ENCODE assay signal across 37 mouse cellular contexts in genomic region chr5:113195451-113195850, GRCm38 (mm10). TPM values are rescaled to one million over a fixed set of nuclear protein-coding genes. Genes with fewer than 3 reads are reported as not detected.
A peak's percentile ranks its signal among the peaks of the same experiment; 100 is the strongest.
DNase-seq lines count a peak whose midpoint lies in the region; ATAC-seq and TF ChIP-seq lines count a peak whose summit lies in the region.
"Had no signal": no experiment of that assay in that cellular context is flagged by ENCODE, and none has a peak within 500 bp of the region (broad histone marks: within the 10 kb centered on the region; RNA-seq: fewer than 3 reads in every experiment).

No protein-coding gene starts in this region.

- DNase-seq in forebrain, postnatal 0 days = peak; percentile 83
- no peak for DNase-seq in forebrain, embryonic 11.5 days (ENCODE audit: low spot score)
- peak; percentile 32 to 34 for DNase-seq in left cerebral cortex, adult 18-20 months (ENCODE audit: low spot score in 2 of 2)
- no peak for DNase-seq in left cerebral cortex, postnatal 4 days
- peak; percentile 67 to 82 for DNase-seq in right cerebral cortex, postnatal 10 days (ENCODE audit: low spot score in 2 of 2)
- DNase-seq in right cerebral cortex, postnatal 25 days = no peak
- DNase-seq in cerebellum, adult 9-11 months = no peak
- DNase-seq: B cell, adult 2 months; cerebellum, adult 9-10 months; gastrocnemius, postnatal 10 days; heart, adult 11 months; heart, postnatal 10 days; kidney, adult 8-10 months; kidney, postnatal 10 days; liver; lung, postnatal 4 days; retina, postnatal 1 day had no signal

- no peaks in the 10 kb centered on the region for H3K9me3 ChIP-seq in forebrain, postnatal 0 days (ENCODE audit: low read length)
- no peaks in the 10 kb centered on the region for H3K9me3 ChIP-seq in forebrain, embryonic 11.5 days (ENCODE audit: control insufficient read depth, low read length)
- H3K9me3 ChIP-seq: heart, embryonic 12.5 days; hindbrain, embryonic 10.5 days; intestine, embryonic 15.5 days; liver, embryonic 15.5 days; lung, embryonic 15.5 days; midbrain, embryonic 15.5 days; neural tube, embryonic 13.5 days had no signal

- WGBS in forebrain, postnatal 0 days = 48% methylated on average over 12 of the region's 12 CpGs
- WGBS in forebrain, embryonic 11.5 days = 92% methylated on average over 12 of the region's 12 CpGs

- H3K36me3 ChIP-seq in forebrain, postnatal 0 days (ENCODE audit: insufficient read depth) = no peaks in the 10 kb centered on the region
- no peaks in the 10 kb centered on the region for H3K36me3 ChIP-seq in forebrain, embryonic 11.5 days (ENCODE audit: control insufficient read depth, insufficient read depth, low read length)
- H3K36me3 ChIP-seq: G1E; heart, embryonic 12.5 days; intestine, embryonic 15.5 days; liver, embryonic 15.5 days; lung, embryonic 15.5 days; midbrain, embryonic 15.5 days; neural tube, embryonic 13.5 days had no signal

- TF ChIP-seq CTCF in forebrain, postnatal 0 days (IDR thresholded peaks at IDR 0.05; ENCODE audit: low read depth) = no peak

- intact Hi-C loops in left cerebral cortex, postnatal 4 days (cut with DNase I) = no loop called here

- H3K27ac ChIP-seq in forebrain, postnatal 0 days (ENCODE audit: low read depth, low read length) = peak overlapping the region; percentile 71
- no peak overlapping the region for H3K27ac ChIP-seq in forebrain, embryonic 11.5 days (ENCODE audit: low read depth, low read length)
- H3K27ac ChIP-seq: intestine, embryonic 15.5 days; liver, embryonic 15.5 days; midbrain, embryonic 15.5 days; neural tube, embryonic 13.5 days had no signal

- peak; percentile 69; the same call in 1 of the 2 replicates for ATAC-seq in forebrain, postnatal 0 days
- no peak for ATAC-seq in forebrain, embryonic 11.5 days (replicated peaks; ENCODE audit: low FRiP score)
- ATAC-seq: hindbrain, embryonic 16.5 days; intestine, embryonic 15.5 days; midbrain, embryonic 15.5 days; Patski had no signal

- no peak overlapping the region for H3K4me2 ChIP-seq in forebrain, postnatal 0 days (ENCODE audit: low read depth)
- H3K4me2 ChIP-seq in forebrain, embryonic 11.5 days (ENCODE audit: low read depth, low read length, severe bottlenecking) = no peak overlapping the region
- H3K4me2 ChIP-seq: heart, embryonic 12.5 days; intestine, embryonic 15.5 days; liver, embryonic 15.5 days; lung, embryonic 15.5 days; midbrain, embryonic 15.5 days; neural tube, embryonic 13.5 days had no signal

- H3K4me3 ChIP-seq in forebrain, postnatal 0 days (ENCODE audit: low read depth, low read length) = no peak overlapping the region
- H3K4me3 ChIP-seq in forebrain, embryonic 11.5 days (ENCODE audit: low read depth, low read length) = no peak overlapping the region
- H3K4me3 ChIP-seq: heart, embryonic 12.5 days; hindbrain, embryonic 10.5 days; intestine, embryonic 15.5 days; liver, embryonic 15.5 days; lung, embryonic 15.5 days; midbrain, embryonic 15.5 days; myocyte; neural tube, embryonic 13.5 days had no signal

- H3K4me1 ChIP-seq in forebrain, postnatal 0 days (ENCODE audit: insufficient read depth) = peaks cover 27% of the 10 kb centered on the region; the same call in 1 of the 2 replicates
- H3K4me1 ChIP-seq in forebrain, embryonic 11.5 days (replicated peaks; ENCODE audit: control insufficient read depth, insufficient read depth, low read length) = 0 out of 2 replicates have a peak, but pooled peaks cover 1% of the 10 kb centered on the region

- H3K9ac ChIP-seq in forebrain, postnatal 0 days = no peak overlapping the region
- no peak overlapping the region for H3K9ac ChIP-seq in forebrain, embryonic 11.5 days (ENCODE audit: low read length)
- H3K9ac ChIP-seq: heart, embryonic 12.5 days; intestine, embryonic 15.5 days; liver, embryonic 15.5 days; lung, embryonic 15.5 days; midbrain, embryonic 15.5 days; neural tube, embryonic 13.5 days had no signal

- no peaks in the 10 kb centered on the region for H3K27me3 ChIP-seq in forebrain, postnatal 0 days (ENCODE audit: insufficient read depth, low read length)
- no peaks in the 10 kb centered on the region for H3K27me3 ChIP-seq in forebrain, embryonic 11.5 days (ENCODE audit: control insufficient read depth, insufficient read depth, low read length)
- H3K27me3 ChIP-seq: intestine, embryonic 15.5 days; liver, embryonic 15.5 days; lung, embryonic 15.5 days; midbrain, embryonic 15.5 days; neural tube, embryonic 13.5 days; Patski had no signal

RNA-seq across cellular contexts. Expression of gene 2900026A02Rik, which starts 25.6 kb away (rescaled TPM):
- total RNA-seq in forebrain, postnatal 0 days (2014; rRNA removed) = 9.2 and 10.9 TPM in 2 replicates
- polyA plus RNA-seq in forebrain, postnatal 0 days (2015; fragmentation: Nextera tagmentation; extraction: Ambion mirVana) = 2.7 and 3.3 TPM in 2 replicates
- polyA plus RNA-seq in forebrain, embryonic 11.5 days (2014; fragmentation: Nextera tagmentation; extraction: Ambion mirVana) = 2.2 and 3.4 TPM in 2 replicates
- total RNA-seq in left cerebral cortex, adult 18-20 months (2021) = 10 to 100 TPM; 37.3 to 39.1 TPM
- total RNA-seq in left cerebral cortex, postnatal 4 days (2021) = 10 to 100 TPM; 40.1 to 41.4 TPM
- polyA plus RNA-seq: G1E had no signal

RNA-seq across cellular contexts. Expression of gene Tmem211, which starts 31.3 kb away (rescaled TPM):
- not detected in 2 replicates for total RNA-seq in forebrain, postnatal 0 days (2014; rRNA removed)
- not detected in 2 replicates for polyA plus RNA-seq in forebrain, postnatal 0 days (2015; fragmentation: Nextera tagmentation; extraction: Ambion mirVana)
- polyA plus RNA-seq in forebrain, embryonic 11.5 days (2014; fragmentation: Nextera tagmentation; extraction: Ambion mirVana) = 0.20 TPM in 1 of 2 replicates, not detected in the other
- not detected for total RNA-seq in left cerebral cortex, adult 18-20 months (2021)
- under 1 TPM in 1 of 2 experiments, not detected in 1; 0.18 TPM for total RNA-seq in left cerebral cortex, postnatal 4 days (2021)
- total RNA-seq: adrenal gland, adult 18-20 months; adrenal gland, postnatal 4 days; CH12.LX; common myeloid progenitor, adult 5-6 weeks; G1E; gastrocnemius, postnatal 10 days; heart, postnatal 10 days; left cerebral cortex, postnatal 25 days; megakaryocyte-erythroid progenitor cell, adult 5-6 weeks had no signal
- polyA plus RNA-seq: frontal cortex, adult 2 months; G1E; heart, embryonic 12.5 days; hindbrain, embryonic 10.5 days; hindbrain, embryonic 16.5 days; intestine, embryonic 15.5 days; liver, embryonic 15.5 days; lung, embryonic 15.5 days; myocyte; Patski; small intestine, adult 2 months; thymus, postnatal 0 days had no signal

Comparison
In these comparisons a context has a peak if more than half of its experiments do, and no peak if none do; other contexts are left out.
1. DNase-seq: peak in forebrain, postnatal 0 days (single experiment), left cerebral cortex, adult 18-20 months (2 of 2) and right cerebral cortex, postnatal 10 days (2 of 2); none in forebrain, embryonic 11.5 days (single experiment), left cerebral cortex, postnatal 4 days (single experiment), right cerebral cortex, postnatal 25 days (single experiment) and cerebellum, adult 9-11 months (single experiment).